Mouse (Mus musculus): ENCODE results near the gene Mroh8.

- no peak for TF ChIP-seq CHD2 (IDR thresholded peaks at IDR 0.05; ENCODE audit: low read depth, low read length)
- no peak for TF ChIP-seq ZNF384 (IDR thresholded peaks at IDR 0.05; ENCODE audit: low read depth, low read length)
- TF ChIP-seq MAFK (IDR thresholded peaks at IDR 0.05; ENCODE audit: insufficient read depth, low read depth, low read length): no peak
- TF ChIP-seq ZC3H11A (IDR thresholded peaks at IDR 0.05; ENCODE audit: borderline replicate concordance, low read depth, low read length): no peak
Observed at GRCm38 (mm10) chr2:157263101-157263500, 16.2 kb downstream of the Mroh8 start.

Measured in ES-E14 (cell line).